Mouse (Mus musculus) brown adipose tissue, adult 24 weeks (tissue): Measurements from ENCODE around the gene Syde2. TPM values are rescaled to one million over a fixed set of nuclear protein-coding genes. Genes with fewer than 3 reads are reported as not detected.
A peak's percentile ranks its signal among the peaks of the same experiment; 100 is the strongest.

Source experiments
- H3K27ac ChIP-seq: fragments of 200-500 bp; replicated peaks from 2 replicates; pipeline ENCODE4 v1.5.1; 2012; ENCODE audit warnings: low read depth, mild to moderate bottlenecking, low read length
- H3K4me1 ChIP-seq: fragments of 200-500 bp; 2 replicates; pipeline ENCODE4 v1.6.1; 2012; ENCODE audit warnings: low read length, mixed read lengths; ENCODE audit not compliant: control insufficient read depth, insufficient read depth, insufficient read length
- H3K4me3 ChIP-seq: fragments of 200-500 bp; 2 replicates; pipeline ENCODE4 v1.5.1; 2012; ENCODE audit warnings: low read depth, mild to moderate bottlenecking, low read length, moderate library complexity; ENCODE audit not compliant: insufficient read depth
- polyA plus RNA-seq: library from polyadenylated mRNA; stranded (reverse); fragments of >200 nt; gene quantifications from 2 replicates; pipeline ENCODE4 v1.2.4, GENCODE M21; 2012; ENCODE audit not compliant: missing spikeins, insufficient read depth, insufficient read length

The Syde2 gene
- polyA plus RNA-seq = 4.4 and 4.5 TPM in 2 replicates

DNA sequence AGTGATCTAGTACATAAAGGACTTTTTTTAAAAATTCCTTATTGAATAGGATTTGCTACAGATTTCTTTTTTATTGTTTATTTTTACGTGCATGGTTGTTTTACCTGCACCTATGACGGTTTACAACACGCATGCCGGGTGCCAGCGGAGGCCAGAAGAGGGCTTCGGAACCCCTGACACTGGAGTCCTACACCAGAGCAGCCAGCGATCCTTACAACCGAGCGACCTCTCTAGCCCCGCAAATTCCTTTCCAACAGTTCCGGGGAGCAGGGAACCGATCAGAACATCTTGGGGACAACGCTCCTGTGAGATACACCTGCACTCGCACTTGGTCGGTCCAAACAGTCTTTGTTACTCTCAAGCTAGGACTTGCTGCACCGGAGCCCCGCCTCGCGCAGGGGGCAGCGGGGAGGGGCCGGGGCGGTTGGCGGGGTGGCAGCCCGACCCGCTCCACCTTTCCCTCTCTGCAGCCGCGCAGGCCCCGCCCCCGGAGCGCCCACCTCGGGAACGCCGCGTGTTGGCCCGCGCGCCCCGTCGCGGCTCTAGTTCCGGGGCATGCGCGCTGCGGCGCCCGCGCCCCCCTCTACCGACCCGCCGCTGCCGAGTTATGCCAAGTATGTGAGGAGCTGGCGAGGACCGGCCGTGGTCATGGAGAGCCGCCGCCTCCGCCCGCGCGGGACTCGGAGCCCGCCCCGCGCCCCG, at the start of gene Syde2:
Gene Syde2, plus strand, starts transcription at position 603 of the 702 bp plus-strand sequence.
- Histone ChIP-seq H3K4me1 (no peaks in the 10 kb centered on the region; the same call in 1 of the 2 replicates), H3K27ac (peak within 1 kb of the TSS; percentile 15), H3K4me3 (peak within 1 kb of the TSS; percentile 70)

GRCm38 (mm10) chr3:145938405-145939349, 49.0 kb upstream of the Syde2 start:
- no peak overlapping the region for H3K27ac ChIP-seq
- peaks cover 12% of the 10 kb centered on the region for H3K4me1 ChIP-seq
- peak overlapping the region; percentile 86 for H3K4me3 ChIP-seq

- no peak overlapping the region for H3K27ac ChIP-seq
- peak overlapping the region; percentile 86; the same call in 1 of the 2 replicates for H3K4me3 ChIP-seq
These were observed 48.3 kb upstream of the Syde2 start for GRCm38 (mm10) chr3:145939402-145939801.

DNA sequence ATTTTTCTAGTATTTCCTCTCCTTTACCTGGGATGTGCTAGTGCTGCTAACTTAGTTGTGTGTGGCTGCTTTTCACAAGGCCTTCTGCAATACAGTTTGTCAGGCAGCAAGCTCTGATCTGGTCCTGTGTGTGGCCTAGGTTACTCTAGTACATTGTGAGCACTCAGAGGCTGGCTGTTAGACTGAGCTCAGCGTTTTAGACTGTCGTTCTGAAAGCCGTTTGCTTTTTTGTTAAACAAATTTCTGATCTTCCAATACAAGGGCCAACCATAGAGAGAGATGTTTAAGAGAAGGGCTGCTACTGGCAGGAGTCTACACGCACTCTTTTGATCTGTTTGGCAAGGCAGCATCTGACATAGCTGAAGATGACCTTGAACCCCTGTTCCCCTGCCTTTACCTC, 47.7 kb upstream of the Syde2 start:
- Histone ChIP-seq H3K27ac (no peak overlapping the region), H3K4me3 (peak overlapping the region; percentile 86; the same call in 1 of the 2 replicates)

More at GRCm38 (mm10) chr3:145939402-145939801, 48.3 kb upstream of the Syde2 start:
- H3K4me1 ChIP-seq = peaks cover 12% of the 10 kb centered on the region

DNA sequence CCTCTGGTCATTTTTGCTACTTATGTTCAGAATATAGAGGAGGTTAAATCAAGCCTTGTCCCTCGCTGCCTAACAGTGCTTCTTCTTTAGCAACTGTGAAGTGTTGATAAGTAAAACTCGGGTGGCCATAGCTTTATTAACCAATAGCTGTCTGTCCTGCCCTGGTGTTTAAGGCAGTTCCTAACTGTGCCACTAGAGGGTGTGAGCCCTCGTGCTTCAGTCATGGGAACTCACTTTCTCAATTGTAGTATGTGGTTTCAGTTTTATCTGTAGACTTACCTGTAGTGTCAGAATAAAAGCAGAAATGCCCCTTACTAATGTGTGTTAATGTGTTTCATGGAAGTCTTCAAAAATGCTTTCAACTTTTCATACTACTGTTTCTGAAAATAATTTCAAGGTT, 45.7 kb upstream of the Syde2 start:
- no peak overlapping the region for H3K4me3 ChIP-seq
- no peak overlapping the region for H3K27ac ChIP-seq
- peaks cover 12% of the 10 kb centered on the region for H3K4me1 ChIP-seq

More for the DNA sequence above, 47.7 kb upstream of the Syde2 start:
- peaks cover 12% of the 10 kb centered on the region for H3K4me1 ChIP-seq

DNA sequence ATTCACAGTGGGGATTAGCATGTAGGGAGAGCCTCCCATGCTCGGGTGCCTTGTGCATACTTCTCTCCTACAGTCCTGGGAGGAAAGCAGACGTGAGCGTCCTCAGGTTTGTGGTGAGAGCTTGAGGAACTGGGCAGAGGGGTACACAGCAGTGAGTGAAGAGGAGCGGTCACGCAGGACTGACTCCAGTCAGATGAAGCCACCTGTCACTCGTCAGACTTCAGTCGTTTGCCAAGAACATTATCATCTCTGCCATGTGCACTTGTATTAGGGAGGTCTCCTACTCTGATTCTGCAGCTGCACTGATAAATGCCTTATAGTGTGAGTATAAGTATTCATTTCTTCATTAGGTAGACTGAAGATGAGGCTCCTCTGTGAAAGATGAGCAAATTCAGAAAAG, 43.3 kb upstream of the Syde2 start:
- Histone ChIP-seq H3K4me3 (no peak overlapping the region), H3K4me1 (peaks cover 6% of the 10 kb centered on the region), H3K27ac (no peak overlapping the region)

- Histone ChIP-seq H3K27ac (no peak overlapping the region), H3K4me3 (no peak overlapping the region), H3K4me1 (no peaks in the 10 kb centered on the region)
These were observed 41.8 kb upstream of the Syde2 start for GRCm38 (mm10) chr3:145945904-145946303.

- no peaks in the 10 kb centered on the region for H3K4me1 ChIP-seq
- no peak overlapping the region for H3K4me3 ChIP-seq
- H3K27ac ChIP-seq = no peak overlapping the region
These were observed 41.0 kb upstream of the Syde2 start for GRCm38 (mm10) chr3:145946654-145947053.

GRCm38 (mm10) chr3:145947539-145948204, 40.0 kb upstream of the Syde2 start:
- Histone ChIP-seq H3K4me3 (no peak overlapping the region), H3K4me1 (no peaks in the 10 kb centered on the region), H3K27ac (no peak overlapping the region)

- Histone ChIP-seq H3K4me3 (no peak overlapping the region), H3K27ac (no peak overlapping the region), H3K4me1 (no peaks in the 10 kb centered on the region)
These were observed 37.4 kb upstream of the Syde2 start for GRCm38 (mm10) chr3:145950034-145950814.

DNA sequence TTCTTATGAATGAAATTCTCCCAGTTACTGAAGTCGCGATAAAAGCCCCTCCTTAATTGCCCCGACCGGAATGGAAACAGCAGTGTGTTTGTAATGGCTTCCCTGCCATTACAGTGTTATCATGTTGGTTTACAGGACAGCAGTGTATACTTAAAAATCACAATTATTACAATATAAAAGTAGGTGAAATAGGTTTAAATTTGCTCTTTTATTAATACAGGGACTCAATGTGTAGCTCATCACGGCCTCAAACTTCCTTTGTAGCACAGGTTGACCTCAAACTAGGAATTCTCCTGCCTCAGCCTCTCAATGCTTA, 36.9 kb upstream of the Syde2 start:
- Histone ChIP-seq H3K4me3 (no peak overlapping the region), H3K4me1 (no peaks in the 10 kb centered on the region), H3K27ac (no peak overlapping the region)

DNA sequence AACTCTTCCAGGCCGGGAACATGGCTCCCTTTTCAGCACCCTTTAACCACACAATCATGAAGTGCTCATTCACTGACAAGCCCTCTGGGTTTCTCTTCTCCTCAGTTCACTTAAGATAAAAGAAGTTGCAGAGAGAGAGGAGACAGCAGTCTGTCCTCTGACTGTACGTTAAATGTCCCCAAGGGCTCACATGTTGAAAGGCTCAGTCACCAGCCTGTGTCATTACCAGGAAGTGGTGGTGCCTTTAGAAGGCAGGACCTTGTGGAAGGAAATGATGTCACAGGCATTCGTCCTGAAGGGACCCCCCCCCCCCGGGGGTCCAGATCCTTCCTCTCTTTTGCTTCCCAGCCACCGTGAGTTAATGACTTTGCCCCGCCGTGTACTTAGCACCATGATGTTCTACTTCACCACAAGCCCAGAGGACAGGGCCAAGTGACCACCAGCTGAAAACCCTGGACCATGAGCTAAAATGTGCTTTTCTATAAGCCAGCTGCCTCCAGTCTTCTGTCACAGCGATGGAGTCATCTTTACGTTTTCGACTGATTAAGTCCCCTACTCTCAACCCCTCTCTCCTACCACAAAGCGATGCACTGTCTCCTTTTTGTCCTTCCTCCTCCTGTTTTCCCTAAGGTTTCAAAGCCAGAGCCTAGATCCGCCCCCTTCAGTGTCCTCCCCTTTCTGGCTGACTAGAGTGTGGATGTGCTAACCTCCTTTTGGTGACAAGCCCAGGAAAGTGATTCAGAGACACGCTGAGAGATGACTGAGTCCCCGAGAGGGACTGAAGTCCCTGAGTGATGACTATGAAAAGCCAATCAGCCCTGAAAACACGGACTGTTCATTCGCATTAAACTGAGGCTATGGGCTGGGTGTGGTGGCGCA, 36.1 kb upstream of the Syde2 start:
- peak overlapping the region; percentile 37; the same call in 1 of the 2 replicates for H3K27ac ChIP-seq
- H3K4me3 ChIP-seq = no peak overlapping the region
- no peaks in the 10 kb centered on the region for H3K4me1 ChIP-seq

- Histone ChIP-seq H3K4me1 (no peaks in the 10 kb centered on the region), H3K27ac (no peak overlapping the region), H3K4me3 (no peak overlapping the region)
These were observed 34.7 kb upstream of the Syde2 start for GRCm38 (mm10) chr3:145952945-145953344.

- H3K4me3 ChIP-seq = no peak overlapping the region
- no peak overlapping the region for H3K27ac ChIP-seq
- H3K4me1 ChIP-seq = no peaks in the 10 kb centered on the region
These were observed 34.3 kb upstream of the Syde2 start for GRCm38 (mm10) chr3:145953411-145953810.
